Mouse (Mus musculus): ENCODE measurements around the gene Lipm.

GRCm38 (mm10) chr19:34064059-34064458, 36.7 kb upstream of the Lipm start:
- no peak for TF ChIP-seq MAX (IDR thresholded peaks at IDR 0.05)
- TF ChIP-seq FOSL1 (IDR thresholded peaks at IDR 0.05; ENCODE audit: insufficient read depth, low read length, poor library complexity, severe bottlenecking) = no peak
- TF ChIP-seq CTCF (IDR thresholded peaks at IDR 0.05; ENCODE audit: control insufficient read depth, insufficient read depth, insufficient read length) = no peak
- TF ChIP-seq MYOD1 (IDR thresholded peaks at IDR 0.05; ENCODE audit: control insufficient read depth, insufficient read length, low read depth) = no peak
- TF ChIP-seq CEBPB (IDR thresholded peaks at IDR 0.05; ENCODE audit: low read depth) = no peak
- TF ChIP-seq USF1 (IDR thresholded peaks at IDR 0.05; ENCODE audit: low read depth) = no peak

Measured in C2C12 (cell line).